Mouse (Mus musculus) testis, adult 2 months (tissue): Measurements from ENCODE around the gene Pnkd.

Source experiments
- CTCF ChIP-seq: fragments of 200-500 bp; IDR thresholded peaks from 2 replicates; pipeline ENCODE4 v1.5.1; 2012; ENCODE audit warnings: low read depth, mild to moderate bottlenecking, inconsistent platforms, low read length, moderate library complexity; ENCODE audit not compliant: control insufficient read depth, insufficient read depth, insufficient replicate concordance
- POLR2A ChIP-seq: fragments of 200-500 bp; IDR thresholded peaks from 2 replicates; pipeline ENCODE4 v1.6.1; 2012; ENCODE audit warnings: low read depth, mild to moderate bottlenecking, inconsistent platforms, low read length, moderate library complexity; ENCODE audit not compliant: control insufficient read depth

GRCm38 (mm10) chr1:74375561-74375960 lies 90.8 kb downstream of the Pnkd start:
- TF ChIP-seq CTCF (no peak), POLR2A (no peak)
